Mouse (Mus musculus) spleen, adult 2 months (tissue): ENCODE results near the gene Cyp2w1.

Source experiments
- CTCF ChIP-seq: fragments of 200-500 bp; IDR thresholded peaks from 2 replicates; pipeline ENCODE4 v1.5.1; 2011; ENCODE audit warnings: mild to moderate bottlenecking, inconsistent platforms; ENCODE audit not compliant: insufficient read depth, insufficient read length, insufficient replicate concordance; ENCODE audit errors: extremely low read depth
- POLR2A ChIP-seq: fragments of 200-500 bp; IDR thresholded peaks from 2 replicates; pipeline ENCODE4 v1.6.1; 2011; ENCODE audit warnings: low read depth, low read length, inconsistent platforms

DNA sequence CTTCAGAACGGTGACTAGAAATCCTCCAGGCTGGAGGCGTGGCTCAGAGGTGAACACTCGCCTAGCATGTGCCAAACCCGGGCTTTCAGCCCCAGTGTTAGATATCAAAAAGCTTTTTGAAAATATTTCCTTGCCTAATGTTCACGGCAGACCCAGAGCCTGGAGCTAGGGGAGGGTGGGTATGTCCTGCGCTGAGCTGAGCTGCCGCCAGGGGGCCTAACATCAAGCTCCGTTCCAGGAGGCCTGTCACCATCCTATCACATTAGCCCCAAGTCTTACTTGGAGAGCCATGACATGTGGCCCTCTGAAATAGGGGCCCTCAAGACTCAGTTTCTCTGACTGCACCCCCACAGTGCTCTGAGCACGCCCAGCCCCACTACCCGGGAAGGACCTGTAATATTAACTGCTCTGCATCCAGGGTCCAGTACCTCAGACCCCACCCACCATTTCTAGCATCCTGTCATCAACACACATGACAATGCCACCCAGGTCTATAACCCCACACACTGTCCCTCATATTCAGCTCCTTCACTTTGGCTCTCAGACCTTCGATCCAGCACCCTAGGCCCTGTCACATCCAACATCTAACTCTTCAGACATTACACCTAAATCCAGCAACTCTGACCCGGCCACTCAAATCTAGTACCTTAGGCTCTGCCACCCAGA, 8.3 kb upstream of the Cyp2w1 start:
- TF ChIP-seq POLR2A, result no peak
- peak; percentile 85 for TF ChIP-seq CTCF
